Mouse (Mus musculus) forebrain, embryonic 11.5 days (tissue): ENCODE results near the gene Sema5a. TPM values are rescaled to one million over a fixed set of nuclear protein-coding genes. Genes with fewer than 3 reads are reported as not detected.

Experiments used
- ATAC-seq: fragments of 200-750 bp; cut with Nextera tagmentation; replicated peaks from 2 replicates; pipeline ENCODE4 v1.8.0; 2017; ENCODE audit warnings: moderate TSS enrichment; ENCODE audit not compliant: low FRiP score
- DNase-seq: peaks from one replicate; pipeline ENCODE4 v3.0.0-alpha.2; 2017; ENCODE audit warnings: low spot score
- H3K27ac ChIP-seq: fragments of 300-500 bp; sonication (generic); 2 replicates; pipeline ENCODE4 v1.5.1; 2014; ENCODE audit warnings: low read depth, low read length
- H3K27me3 ChIP-seq: fragments of 300-500 bp; sonication (generic); 2 replicates; pipeline ENCODE4 v1.6.1; 2014; ENCODE audit warnings: mild to moderate bottlenecking, low read length, mixed read lengths; ENCODE audit not compliant: control insufficient read depth, insufficient read depth
- H3K36me3 ChIP-seq: fragments of 300-500 bp; sonication (generic); 2 replicates; pipeline ENCODE4 v1.6.1; 2014; ENCODE audit warnings: mild to moderate bottlenecking, low read length, moderate library complexity, mixed read lengths; ENCODE audit not compliant: control insufficient read depth, insufficient read depth
- H3K4me1 ChIP-seq: fragments of 300-500 bp; sonication (generic); replicated peaks from 2 replicates; pipeline ENCODE4 v1.6.1; 2014; ENCODE audit warnings: low read length, mixed read lengths; ENCODE audit not compliant: control insufficient read depth, insufficient read depth
- H3K4me2 ChIP-seq: fragments of 300-500 bp; sonication (generic); 2 replicates; pipeline ENCODE4 v1.6.1; 2014; ENCODE audit warnings: low read depth, mild to moderate bottlenecking, low read length, moderate library complexity, mixed read lengths; ENCODE audit not compliant: severe bottlenecking
- H3K4me3 ChIP-seq: fragments of 300-500 bp; sonication (generic); 2 replicates; pipeline ENCODE4 v1.5.1; 2014; ENCODE audit warnings: low read depth, low read length
- H3K9ac ChIP-seq: fragments of 300-500 bp; sonication (generic); 2 replicates; pipeline ENCODE4 v1.6.1; 2014; ENCODE audit warnings: low read length
- H3K9me3 ChIP-seq: fragments of 300-500 bp; sonication (generic); 2 replicates; pipeline ENCODE4 v1.6.1; 2016; ENCODE audit warnings: low read length, mixed read lengths; ENCODE audit not compliant: control insufficient read depth
- WGBS: fragments of 180-500 bp; shearing (Covaris S2); extraction: QIAGEN DNeasy Blood & Tissue Kit; methylation state at CpG from one replicate; pipeline ENCODE4 v1.1.7; 2014; 5-methylcytosine and 5-hydroxymethylcytosine counted together
- polyA plus RNA-seq: library from polyadenylated mRNA; unstranded; fragments of >200 nt; fragmentation: Nextera tagmentation; extraction: Ambion mirVana; gene quantifications from 2 replicates; pipeline ENCODE4 v1.2.1, GENCODE M21; 2014

The Sema5a gene
- polyA plus RNA-seq, 1 experiment from 2014 or later = 16.2 TPM

GRCm38 (mm10) chr15:32532539-32532938 lies 287.9 kb downstream of the Sema5a start:
- no peak for ATAC-seq
- WGBS = 83% methylated on average over 3 of the region's 3 CpGs
- Histone ChIP-seq H3K27ac (no peak overlapping the region), H3K9ac (no peak overlapping the region), H3K27me3 (no peaks in the 10 kb centered on the region), H3K4me2 (no peak overlapping the region), H3K4me1 (no peaks in the 10 kb centered on the region), H3K36me3 (no peaks in the 10 kb centered on the region), H3K9me3 (no peaks in the 10 kb centered on the region), H3K4me3 (no peak overlapping the region)
- no peak for DNase-seq

GRCm38 (mm10) chr15:32533541-32534080 lies 289.0 kb downstream of the Sema5a start:
- Histone ChIP-seq H3K36me3 (no peaks in the 10 kb centered on the region), H3K4me1 (no peaks in the 10 kb centered on the region), H3K9ac (no peak overlapping the region), H3K9me3 (no peaks in the 10 kb centered on the region), H3K4me2 (no peak overlapping the region), H3K27me3 (no peaks in the 10 kb centered on the region), H3K4me3 (no peak overlapping the region), H3K27ac (no peak overlapping the region)
- WGBS = 46% methylated on average over 1 of the region's 1 CpGs
- no peak for ATAC-seq
- DNase-seq = no peak

DNA sequence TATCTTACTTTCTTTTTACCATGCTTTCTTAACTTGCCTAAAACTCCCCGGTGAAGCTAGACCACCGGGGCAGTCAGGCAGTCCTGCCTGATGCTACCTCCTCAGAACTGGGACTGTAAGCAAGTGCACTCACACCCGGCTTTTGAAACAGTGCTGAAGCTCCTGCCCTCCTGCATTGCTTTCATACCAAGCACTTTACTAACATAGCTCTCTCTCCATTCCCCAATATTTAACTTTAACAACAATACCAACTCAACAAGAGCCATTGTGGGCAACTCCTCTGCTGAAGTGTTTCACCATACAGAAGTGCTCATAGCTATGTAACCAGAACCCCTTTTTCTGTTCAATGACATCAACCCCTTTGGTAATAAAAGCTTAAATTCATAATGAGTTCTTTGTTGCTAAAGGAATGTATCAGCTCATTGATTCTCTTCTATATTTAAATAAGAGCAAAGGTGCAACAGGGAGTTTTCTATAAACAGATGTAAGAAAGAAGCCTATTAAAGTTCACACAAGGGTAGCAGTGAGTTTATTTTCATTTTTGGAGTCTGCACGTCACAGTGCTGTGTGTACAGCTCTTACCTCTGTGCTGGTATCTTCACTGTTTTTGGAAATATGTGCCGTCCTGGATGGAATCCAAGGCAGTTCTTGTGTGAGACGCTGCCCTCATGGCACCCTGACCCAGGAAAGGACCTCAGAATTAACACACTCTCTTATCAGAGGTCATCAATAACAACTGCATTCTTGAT lies 292.3 kb downstream of the Sema5a start:
- WGBS = 84% methylated on average over 6 of the region's 6 CpGs
- ATAC-seq = no peak
- Histone ChIP-seq H3K4me3 (no peak overlapping the region), H3K36me3 (no peaks in the 10 kb centered on the region), H3K27me3 (no peaks in the 10 kb centered on the region), H3K9ac (no peak overlapping the region), H3K4me1 (no peaks in the 10 kb centered on the region), H3K27ac (no peak overlapping the region), H3K4me2 (no peak overlapping the region), H3K9me3 (no peaks in the 10 kb centered on the region)
- DNase-seq = no peak

DNA sequence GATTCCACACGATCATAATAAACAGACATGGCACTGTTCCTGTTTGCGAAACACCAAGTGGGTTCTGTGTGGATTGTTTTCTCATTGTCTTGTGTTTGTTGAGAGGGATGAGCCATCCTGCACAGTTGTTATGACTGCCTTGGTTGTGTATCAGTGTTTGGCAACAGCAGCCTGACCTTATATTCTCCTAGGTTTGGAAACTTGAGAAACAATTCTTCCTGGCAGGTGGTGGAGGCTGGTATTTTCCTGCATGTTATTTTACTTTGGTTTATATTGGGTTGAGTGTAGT lies 292.8 kb downstream of the Sema5a start:
- H3K27ac ChIP-seq = no peak overlapping the region
- no peaks in the 10 kb centered on the region for H3K4me1 ChIP-seq
- H3K4me2 ChIP-seq = no peak overlapping the region
- no peak overlapping the region for H3K9ac ChIP-seq
- H3K36me3 ChIP-seq = no peaks in the 10 kb centered on the region
- ATAC-seq (no peak), DNase-seq (no peak)
- WGBS = 89% methylated on average over 2 of the region's 2 CpGs
- no peak overlapping the region for H3K4me3 ChIP-seq
- no peaks in the 10 kb centered on the region for H3K27me3 ChIP-seq
- H3K9me3 ChIP-seq = no peaks in the 10 kb centered on the region

DNA sequence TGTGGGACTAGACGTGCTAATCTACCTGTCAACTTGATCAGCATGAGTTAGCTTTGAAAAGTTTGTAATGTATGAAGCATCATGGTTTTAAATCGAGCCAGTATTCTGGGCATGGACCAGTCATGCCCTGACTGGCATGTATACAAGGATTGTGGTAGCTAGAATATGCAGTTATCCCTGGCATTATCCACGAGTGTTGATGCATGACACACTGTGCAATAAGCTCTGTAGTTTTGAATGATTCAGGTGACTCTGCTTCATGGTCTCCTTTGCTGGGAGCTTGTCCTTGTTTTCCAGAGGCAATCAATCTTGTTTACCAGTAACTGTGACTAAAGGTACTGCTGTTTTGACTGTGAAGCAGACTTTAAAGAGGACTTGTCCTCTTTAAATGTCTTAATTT lies 293.5 kb downstream of the Sema5a start:
- DNase-seq (no peak), ATAC-seq (no peak)
- H3K27ac ChIP-seq = no peak overlapping the region
- H3K27me3 ChIP-seq = no peaks in the 10 kb centered on the region
- H3K36me3 ChIP-seq = no peaks in the 10 kb centered on the region
- H3K9me3 ChIP-seq = no peaks in the 10 kb centered on the region
- H3K4me2 ChIP-seq = no peak overlapping the region
- H3K9ac ChIP-seq = no peak overlapping the region
- WGBS = 79% methylated on average over 3 of the region's 3 CpGs
- no peaks in the 10 kb centered on the region for H3K4me1 ChIP-seq
- no peak overlapping the region for H3K4me3 ChIP-seq

DNA sequence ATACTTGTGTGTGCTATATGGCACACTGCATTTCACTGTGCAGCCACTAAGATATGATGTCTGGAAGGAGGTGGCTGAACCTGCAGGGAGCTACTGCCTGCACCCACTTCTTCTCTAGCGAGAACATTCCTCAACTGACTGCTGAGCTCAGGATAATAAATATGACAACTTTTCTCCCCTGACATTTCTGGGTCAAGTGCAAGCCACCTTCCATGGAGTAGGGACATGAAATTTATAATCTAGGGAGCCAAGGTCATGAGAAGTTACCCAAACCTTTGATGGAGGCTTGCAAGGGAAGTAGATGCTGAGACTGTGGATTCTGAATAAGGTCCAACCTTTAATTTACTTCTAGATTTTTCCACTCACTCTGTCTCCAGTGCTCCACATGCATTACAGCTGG lies 298.1 kb downstream of the Sema5a start:
- Histone ChIP-seq H3K4me2 (no peak overlapping the region), H3K9ac (no peak overlapping the region), H3K36me3 (no peaks in the 10 kb centered on the region), H3K4me3 (no peak overlapping the region), H3K9me3 (no peaks in the 10 kb centered on the region), H3K27me3 (no peaks in the 10 kb centered on the region), H3K4me1 (no peaks in the 10 kb centered on the region), H3K27ac (no peak overlapping the region)
- DNase-seq (no peak), ATAC-seq (no peak)
- 85% methylated on average over 1 of the region's 1 CpGs for WGBS

DNA sequence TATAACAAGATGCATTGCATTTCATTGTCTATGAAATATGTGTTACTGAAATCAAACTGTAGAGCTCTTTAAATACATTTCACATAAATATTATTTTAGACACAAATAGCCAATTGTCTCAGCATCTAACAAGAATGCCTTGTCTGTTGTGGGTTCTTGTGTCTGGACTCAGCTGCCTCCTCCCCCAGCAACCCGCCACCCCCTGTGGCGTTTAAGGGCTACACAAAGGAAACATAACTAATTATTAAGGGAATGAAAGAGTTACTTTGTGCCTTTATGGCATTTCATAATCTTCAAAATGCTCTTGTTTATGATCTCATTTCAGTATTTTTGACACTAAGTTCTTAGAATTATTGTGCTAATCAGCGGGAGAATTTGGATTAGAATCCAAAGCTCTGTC lies 298.6 kb downstream of the Sema5a start:
- DNase-seq (no peak), ATAC-seq (no peak)
- H3K27me3 ChIP-seq = no peaks in the 10 kb centered on the region
- H3K4me1 ChIP-seq = no peaks in the 10 kb centered on the region
- no peak overlapping the region for H3K27ac ChIP-seq
- WGBS = 89% methylated on average over 3 of the region's 3 CpGs
- H3K4me3 ChIP-seq = no peak overlapping the region
- H3K9ac ChIP-seq = no peak overlapping the region
- H3K9me3 ChIP-seq = no peaks in the 10 kb centered on the region
- H3K36me3 ChIP-seq = no peaks in the 10 kb centered on the region
- H3K4me2 ChIP-seq = no peak overlapping the region

DNA sequence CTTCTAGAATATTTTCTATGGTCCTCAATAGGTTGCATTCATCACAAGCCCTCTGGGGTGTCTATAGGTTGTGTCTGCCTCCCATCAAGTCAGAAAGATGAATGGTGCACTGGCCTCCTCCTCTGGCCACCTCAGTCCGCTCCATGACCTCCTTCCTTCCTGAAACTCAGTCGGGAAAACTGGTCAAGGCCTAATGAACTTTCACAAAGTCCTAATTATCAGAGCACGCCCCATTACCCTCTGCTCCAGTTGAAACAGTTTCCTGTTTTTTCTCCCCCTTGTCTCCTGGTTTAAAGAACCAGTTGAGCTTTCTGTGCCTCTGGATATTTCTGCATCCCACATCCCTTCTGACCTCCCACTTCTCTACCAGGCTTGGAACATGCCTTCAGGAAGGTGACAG lies 300.8 kb downstream of the Sema5a start:
- Histone ChIP-seq H3K27ac (no peak overlapping the region), H3K4me2 (no peak overlapping the region), H3K27me3 (no peaks in the 10 kb centered on the region), H3K4me3 (no peak overlapping the region), H3K4me1 (no peaks in the 10 kb centered on the region), H3K9ac (no peak overlapping the region), H3K9me3 (no peaks in the 10 kb centered on the region), H3K36me3 (no peaks in the 10 kb centered on the region)
- WGBS = 61% methylated on average over 3 of the region's 3 CpGs
- ATAC-seq (no peak), DNase-seq (no peak)

DNA sequence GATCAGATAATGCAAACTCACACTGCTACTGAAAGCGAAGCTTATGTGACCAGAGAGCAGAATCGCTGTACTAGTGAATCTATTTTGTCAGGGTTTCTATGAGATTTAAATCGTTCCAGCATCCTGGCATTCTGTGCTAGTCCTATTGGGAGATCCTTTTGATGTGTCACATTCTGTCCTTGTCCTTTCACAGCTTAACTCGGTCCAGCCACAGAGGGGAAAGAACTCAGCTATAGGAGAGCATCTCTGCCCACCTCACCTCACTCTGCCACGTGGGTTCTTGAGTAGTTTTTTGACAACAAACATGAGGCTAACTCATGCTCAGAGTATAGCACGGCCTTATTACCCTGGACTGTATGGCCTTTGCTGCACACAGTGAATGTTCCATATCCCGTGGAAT lies 302.1 kb downstream of the Sema5a start:
- Histone ChIP-seq H3K27me3 (no peaks in the 10 kb centered on the region), H3K9ac (no peak overlapping the region), H3K9me3 (no peaks in the 10 kb centered on the region), H3K27ac (no peak overlapping the region), H3K36me3 (no peaks in the 10 kb centered on the region), H3K4me2 (no peak overlapping the region), H3K4me3 (no peak overlapping the region), H3K4me1 (no peaks in the 10 kb centered on the region)
- WGBS = 82% methylated on average over 7 of the region's 7 CpGs
- ATAC-seq = no peak
- DNase-seq = no peak
